Mouse (Mus musculus) neural tube, embryonic 13.5 days (tissue): ENCODE measurements around the gene Prkaa2. TPM values are rescaled to one million over a fixed set of nuclear protein-coding genes. Genes with fewer than 3 reads are reported as not detected.
"Not testable (repeated sequence)": the region's sequence is repeated elsewhere in the genome, so short reads cannot be mapped to it uniquely, and the experiment has no call there.

Experiments used
- ATAC-seq: fragments of 200-750 bp; cut with Nextera tagmentation; 2 replicates; pipeline ENCODE4 v1.8.0; 2017; ENCODE audit warnings: low read depth, mild to moderate bottlenecking, moderate TSS enrichment, moderate library complexity
- H3K27ac ChIP-seq: fragments of 300-500 bp; sonication (generic); replicated peaks from 2 replicates; pipeline ENCODE4 v1.5.1; 2015; ENCODE audit warnings: moderate library complexity, mild to moderate bottlenecking, inconsistent platforms
- H3K27me3 ChIP-seq: fragments of 300-500 bp; sonication (generic); 2 replicates; pipeline ENCODE4 v1.6.1; 2015; ENCODE audit warnings: mild to moderate bottlenecking, inconsistent platforms
- H3K36me3 ChIP-seq: fragments of 300-500 bp; sonication (generic); 2 replicates; pipeline ENCODE4 v1.6.1; 2015; ENCODE audit warnings: mild to moderate bottlenecking, inconsistent platforms
- H3K4me1 ChIP-seq: fragments of 300-500 bp; sonication (generic); replicated peaks from 2 replicates; pipeline ENCODE4 v1.6.1; 2015; ENCODE audit warnings: inconsistent platforms
- H3K4me2 ChIP-seq: fragments of 300-500 bp; sonication (generic); 2 replicates; pipeline ENCODE4 v1.6.1; 2015; ENCODE audit warnings: inconsistent platforms, mild to moderate bottlenecking, moderate library complexity
- H3K4me3 ChIP-seq: fragments of 300-500 bp; sonication (generic); 2 replicates; pipeline ENCODE4 v1.5.1; 2015; ENCODE audit warnings: mild to moderate bottlenecking, inconsistent platforms
- H3K9ac ChIP-seq: fragments of 300-500 bp; sonication (generic); 2 replicates; pipeline ENCODE4 v1.6.1; 2015; ENCODE audit warnings: moderate library complexity, mild to moderate bottlenecking, inconsistent platforms
- H3K9me3 ChIP-seq: fragments of 300-500 bp; sonication (generic); 2 replicates; pipeline ENCODE4 v1.6.1; 2016; ENCODE audit warnings: inconsistent platforms
- WGBS: fragments of 180-500 bp; shearing (Covaris S2); methylation state at CpG from one replicate; pipeline ENCODE4 v1.1.7; 2015; 5-methylcytosine and 5-hydroxymethylcytosine counted together
- polyA plus RNA-seq: library from polyadenylated mRNA; unstranded; fragments of >200 nt; fragmentation: Nextera tagmentation; extraction: Ambion mirVana; gene quantifications from 2 replicates; pipeline ENCODE4 v1.2.1, GENCODE M21; 2015

Prkaa2 gene
- polyA plus RNA-seq, 1 experiment from 2014 or later: 9.4 TPM

DNA sequence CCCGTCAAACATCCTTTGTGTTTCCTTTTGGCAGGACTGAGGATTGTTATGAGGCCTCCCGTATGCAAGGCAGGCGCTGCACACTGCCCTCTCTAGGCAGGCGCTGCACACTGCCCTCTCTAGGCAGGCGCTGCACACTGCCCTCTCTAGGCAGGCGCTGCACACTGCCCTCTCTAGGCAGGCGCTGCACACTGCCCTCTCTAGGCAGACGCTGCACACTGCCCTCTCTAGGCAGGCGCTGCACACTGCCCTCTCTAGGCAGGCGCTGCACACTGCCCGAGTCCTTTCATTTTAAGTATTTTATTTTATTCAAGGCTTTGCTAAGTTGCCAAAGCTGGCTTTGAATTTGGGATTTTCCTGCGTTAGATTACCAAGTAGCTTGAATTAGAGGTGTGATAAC lies 105.0 kb downstream of the Prkaa2 start:
- H3K4me1 ChIP-seq, ATAC-seq, H3K4me3 ChIP-seq, H3K27me3 ChIP-seq, H3K27ac ChIP-seq, H3K4me2 ChIP-seq, H3K9me3 ChIP-seq, H3K9ac ChIP-seq, H3K36me3 ChIP-seq: not testable (repeated sequence)
- WGBS: 89% methylated on average over 12 of the region's 12 CpGs

DNA sequence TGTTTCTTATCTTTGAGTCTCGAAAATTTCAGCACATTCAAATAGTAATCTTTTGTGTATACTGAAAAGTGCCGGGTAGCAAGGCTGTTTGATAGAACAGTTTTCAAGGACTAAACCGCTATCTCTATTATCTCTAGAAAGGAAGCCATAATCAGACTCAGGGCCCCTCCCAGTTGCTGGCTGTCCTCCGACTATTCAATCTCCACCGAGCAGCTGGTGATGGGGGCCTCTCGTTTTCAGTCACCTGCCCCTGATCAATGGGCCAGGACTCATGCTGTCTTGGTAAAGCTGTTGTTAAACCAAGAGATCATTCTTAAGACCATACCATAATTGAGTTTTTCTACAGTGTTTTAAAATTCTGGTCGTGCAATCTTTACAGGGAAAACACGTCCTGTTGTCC lies 105.6 kb downstream of the Prkaa2 start:
- H3K27ac ChIP-seq: no peak overlapping the region
- H3K4me1 ChIP-seq: no peaks in the 10 kb centered on the region
- H3K27me3 ChIP-seq: no peaks in the 10 kb centered on the region
- no peak for ATAC-seq
- H3K4me2 ChIP-seq: no peak overlapping the region
- H3K9me3 ChIP-seq: no peaks in the 10 kb centered on the region
- no peak overlapping the region for H3K4me3 ChIP-seq
- no peak overlapping the region for H3K9ac ChIP-seq
- 87% methylated on average over 8 of the region's 8 CpGs for WGBS
- no peaks in the 10 kb centered on the region for H3K36me3 ChIP-seq

DNA sequence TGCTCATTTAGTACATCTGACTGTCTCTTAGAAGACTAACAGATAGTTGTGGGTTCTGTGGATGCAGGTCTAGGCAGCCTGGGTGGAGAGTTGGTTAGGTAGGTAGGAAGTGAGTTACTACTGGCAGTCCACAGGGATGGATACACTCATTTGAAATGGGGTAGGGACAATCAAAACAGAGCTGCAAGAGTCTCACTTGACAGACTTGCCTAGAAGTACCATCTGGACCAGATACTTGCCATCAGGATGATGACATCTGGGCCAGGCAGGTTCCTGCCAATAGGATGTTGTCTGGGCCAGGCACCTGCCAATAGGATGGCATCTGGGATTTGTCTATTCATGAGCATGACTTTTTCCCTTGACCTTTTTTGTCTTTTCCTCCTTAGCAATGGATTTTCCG lies 108.0 kb downstream of the Prkaa2 start:
- Histone ChIP-seq H3K9ac (no peak overlapping the region), H3K4me1 (no peaks in the 10 kb centered on the region), H3K4me2 (no peak overlapping the region), H3K9me3 (no peaks in the 10 kb centered on the region), H3K27me3 (no peaks in the 10 kb centered on the region), H3K27ac (no peak overlapping the region), H3K4me3 (no peak overlapping the region), H3K36me3 (no peaks in the 10 kb centered on the region)
- no peak for ATAC-seq
- WGBS: 72% methylated on average over 1 of the region's 1 CpGs

DNA sequence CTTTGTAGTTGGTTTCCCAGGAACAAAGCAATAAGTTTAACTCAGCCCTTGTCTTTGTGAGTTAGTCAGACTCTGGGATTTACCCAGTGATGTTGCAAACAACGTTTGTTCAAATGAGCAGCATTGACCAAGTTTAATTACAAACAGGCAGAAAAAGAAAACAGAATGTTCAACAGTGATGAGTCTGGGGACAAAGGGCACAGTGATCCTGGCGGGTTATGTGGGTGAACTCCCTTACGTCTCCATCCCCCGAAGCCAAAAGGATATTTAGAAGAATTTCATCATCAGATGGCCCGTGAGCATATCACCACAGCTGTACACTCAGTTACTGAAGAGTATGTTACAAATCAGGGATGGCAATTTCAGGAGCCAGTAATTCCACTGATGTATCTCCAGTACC lies 110.0 kb downstream of the Prkaa2 start:
- H3K27ac ChIP-seq: no peak overlapping the region
- no peaks in the 10 kb centered on the region for H3K27me3 ChIP-seq
- no peak overlapping the region for H3K4me3 ChIP-seq
- H3K4me1 ChIP-seq: no peaks in the 10 kb centered on the region
- no peak overlapping the region for H3K9ac ChIP-seq
- H3K9me3 ChIP-seq: no peaks in the 10 kb centered on the region
- 71% methylated on average over 5 of the region's 5 CpGs for WGBS
- H3K4me2 ChIP-seq: no peak overlapping the region
- H3K36me3 ChIP-seq: no peaks in the 10 kb centered on the region
- no peak for ATAC-seq

DNA sequence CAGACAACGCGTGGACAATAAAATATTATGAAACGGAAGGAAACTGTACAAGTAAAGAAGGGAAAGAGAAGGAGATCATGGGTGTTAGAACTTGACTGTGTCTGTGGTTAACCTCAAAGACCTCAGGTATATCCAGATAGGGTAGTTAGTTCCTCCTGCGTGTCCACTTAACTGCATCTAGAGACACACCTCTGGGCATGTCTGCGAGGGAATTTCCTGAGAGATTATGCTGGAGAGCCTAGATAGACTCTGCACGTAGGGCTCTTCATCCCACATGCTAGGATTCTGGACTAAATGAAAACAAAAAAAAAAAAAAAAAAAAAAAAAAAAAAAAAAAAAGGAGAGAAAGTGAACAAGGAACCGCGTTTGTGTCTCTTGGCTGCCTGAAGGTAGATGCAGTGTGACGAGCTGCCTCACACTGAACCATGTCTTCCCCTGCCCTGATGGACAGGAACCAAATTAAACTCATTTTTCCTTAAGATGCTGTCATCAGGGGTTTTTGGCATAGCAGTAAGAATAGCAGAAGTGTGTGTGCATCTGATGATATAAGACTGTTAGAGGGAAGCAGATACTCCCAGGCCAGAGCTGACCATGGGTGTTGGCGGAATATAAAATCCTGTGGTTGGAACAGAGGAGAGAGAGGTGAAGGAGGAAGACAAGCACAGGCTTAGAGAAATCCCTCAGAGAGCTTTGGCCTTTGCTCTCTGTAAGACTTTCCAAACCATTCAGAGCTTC lies 116.4 kb downstream of the Prkaa2 start:
- Histone ChIP-seq H3K4me1 (no peaks in the 10 kb centered on the region), H3K9ac (no peak overlapping the region), H3K4me2 (no peak overlapping the region), H3K4me3 (no peak overlapping the region), H3K36me3 (no peaks in the 10 kb centered on the region), H3K27me3 (no peaks in the 10 kb centered on the region), H3K27ac (no peak overlapping the region), H3K9me3 (no peaks in the 10 kb centered on the region)
- WGBS: 88% methylated on average over 10 of the region's 10 CpGs
- no peak for ATAC-seq

DNA sequence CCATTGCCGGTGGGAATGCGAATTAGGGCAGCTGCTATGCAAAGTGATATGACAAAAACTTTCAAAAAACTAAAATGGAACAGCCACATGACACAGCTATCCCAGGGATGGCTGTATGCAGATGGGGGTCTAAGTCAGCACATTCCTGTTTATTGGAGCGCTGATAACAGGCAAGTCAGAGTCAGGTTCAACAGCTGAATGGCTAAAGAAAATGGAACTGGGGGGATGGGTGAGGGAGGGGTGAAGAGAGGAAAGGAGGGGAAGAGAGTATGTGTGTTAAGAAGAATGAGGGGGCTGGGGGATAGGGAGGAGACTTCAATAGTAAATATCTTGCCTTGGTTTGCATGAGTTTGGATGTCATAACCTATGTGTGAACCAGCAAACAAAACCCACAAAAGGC lies 117.4 kb downstream of the Prkaa2 start:
- no peaks in the 10 kb centered on the region for H3K36me3 ChIP-seq
- H3K9me3 ChIP-seq: no peaks in the 10 kb centered on the region
- H3K27ac ChIP-seq: no peak overlapping the region
- H3K4me2 ChIP-seq: no peak overlapping the region
- no peak overlapping the region for H3K4me3 ChIP-seq
- no peak for ATAC-seq
- WGBS: 92% methylated on average over 3 of the region's 3 CpGs
- no peaks in the 10 kb centered on the region for H3K27me3 ChIP-seq
- no peaks in the 10 kb centered on the region for H3K4me1 ChIP-seq
- H3K9ac ChIP-seq: no peak overlapping the region

DNA sequence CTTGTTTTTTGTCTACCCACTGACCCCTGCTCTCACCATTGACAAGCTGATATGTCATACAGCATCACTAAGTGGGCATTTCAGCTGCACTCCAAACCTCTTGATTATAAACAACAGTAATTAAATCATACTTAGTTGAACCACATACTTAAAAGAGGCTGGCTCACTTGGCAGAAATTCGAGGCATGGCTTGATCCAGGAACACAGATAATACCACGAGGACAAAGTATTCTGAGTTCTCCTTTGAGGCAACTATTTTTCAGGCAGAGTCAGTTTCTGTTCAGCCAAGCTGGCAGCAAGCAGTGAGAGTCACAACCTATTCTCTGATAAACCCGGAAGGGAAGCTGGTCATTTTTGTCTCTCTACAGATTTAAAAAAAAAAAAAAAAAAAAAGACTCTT lies 119.0 kb downstream of the Prkaa2 start:
- H3K4me3 ChIP-seq: no peak overlapping the region
- ATAC-seq: no peak
- H3K9ac ChIP-seq: no peak overlapping the region
- H3K4me2 ChIP-seq: no peak overlapping the region
- H3K36me3 ChIP-seq: no peaks in the 10 kb centered on the region
- no peaks in the 10 kb centered on the region for H3K9me3 ChIP-seq
- H3K27ac ChIP-seq: no peak overlapping the region
- no peaks in the 10 kb centered on the region for H3K4me1 ChIP-seq
- 89% methylated on average over 3 of the region's 3 CpGs for WGBS
- H3K27me3 ChIP-seq: no peaks in the 10 kb centered on the region

DNA sequence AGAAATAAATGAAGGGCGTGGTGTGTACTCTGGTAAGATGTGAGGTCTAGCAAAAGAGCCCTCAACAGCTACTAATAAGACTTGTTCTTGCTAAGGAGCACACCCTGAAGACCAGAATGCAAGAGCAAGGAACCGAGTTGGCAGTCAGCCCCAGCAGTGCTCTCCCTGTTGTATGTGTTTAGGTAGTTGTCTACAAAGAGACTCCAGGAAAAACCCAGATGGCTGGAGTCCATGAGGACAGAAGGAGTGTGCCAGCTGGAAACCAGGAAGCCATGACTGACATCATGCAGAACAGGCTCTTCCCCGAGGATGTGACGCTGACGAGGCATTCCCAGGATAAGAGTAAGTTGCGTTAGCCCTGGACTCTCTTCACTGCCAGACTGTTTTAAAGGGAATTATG lies 119.7 kb downstream of the Prkaa2 start:
- no peaks in the 10 kb centered on the region for H3K9me3 ChIP-seq
- no peaks in the 10 kb centered on the region for H3K36me3 ChIP-seq
- whole genome bisulfite sequencing: 81% methylated on average over 6 of the region's 6 CpGs
- no peaks in the 10 kb centered on the region for H3K27me3 ChIP-seq
- no peak for ATAC-seq
- no peak overlapping the region for H3K4me3 ChIP-seq
- H3K4me2 ChIP-seq: no peak overlapping the region
- no peaks in the 10 kb centered on the region for H3K4me1 ChIP-seq
- H3K27ac ChIP-seq: no peak overlapping the region
- H3K9ac ChIP-seq: no peak overlapping the region

DNA sequence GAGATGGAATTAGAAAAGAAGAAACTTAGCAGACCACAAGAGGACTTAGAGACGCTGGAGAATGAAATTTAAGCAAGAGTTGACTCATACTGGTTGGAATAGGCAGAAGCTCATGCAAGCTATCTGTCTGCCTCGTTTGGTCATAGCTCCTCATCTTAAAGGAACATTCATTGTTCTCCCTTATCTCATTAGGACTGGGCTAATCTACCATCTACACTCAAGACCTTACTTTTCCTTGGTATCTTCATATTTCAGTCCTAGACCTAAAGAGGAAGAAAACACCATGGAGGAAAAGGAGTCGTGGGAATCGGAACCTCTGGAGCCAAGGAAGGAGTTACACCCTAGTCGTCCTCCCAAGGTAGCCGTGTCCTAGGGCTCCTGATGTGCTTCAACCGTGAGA lies 121.0 kb downstream of the Prkaa2 start:
- H3K36me3 ChIP-seq: no peaks in the 10 kb centered on the region
- no peaks in the 10 kb centered on the region for H3K4me1 ChIP-seq
- no peaks in the 10 kb centered on the region for H3K27me3 ChIP-seq
- no peak overlapping the region for H3K4me2 ChIP-seq
- H3K9me3 ChIP-seq: no peaks in the 10 kb centered on the region
- 90% methylated on average over 7 of the region's 7 CpGs for WGBS
- ATAC-seq: no peak
- H3K4me3 ChIP-seq: no peak overlapping the region
- no peak overlapping the region for H3K27ac ChIP-seq
- H3K9ac ChIP-seq: no peak overlapping the region

DNA sequence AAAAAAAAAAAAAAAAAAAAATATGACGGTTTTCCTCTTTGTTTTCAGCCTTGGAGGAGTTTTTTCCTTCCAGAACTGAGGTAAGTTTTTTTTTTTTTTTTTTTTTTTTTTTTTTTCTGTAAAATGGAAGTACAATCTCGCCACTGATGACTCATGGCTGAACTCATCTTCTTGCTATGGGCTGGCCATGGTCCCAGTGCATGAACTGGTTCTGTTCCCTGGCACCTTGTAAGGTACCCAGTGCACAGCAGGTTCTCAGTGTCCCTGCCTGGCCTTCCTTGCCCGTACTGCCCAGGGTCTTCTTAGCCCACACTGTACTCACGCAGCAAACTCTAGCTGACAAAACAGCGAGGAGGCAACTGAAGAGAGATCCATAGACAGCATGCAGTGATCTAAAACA lies 121.6 kb downstream of the Prkaa2 start:
- 88% methylated on average over 5 of the region's 5 CpGs for WGBS

DNA sequence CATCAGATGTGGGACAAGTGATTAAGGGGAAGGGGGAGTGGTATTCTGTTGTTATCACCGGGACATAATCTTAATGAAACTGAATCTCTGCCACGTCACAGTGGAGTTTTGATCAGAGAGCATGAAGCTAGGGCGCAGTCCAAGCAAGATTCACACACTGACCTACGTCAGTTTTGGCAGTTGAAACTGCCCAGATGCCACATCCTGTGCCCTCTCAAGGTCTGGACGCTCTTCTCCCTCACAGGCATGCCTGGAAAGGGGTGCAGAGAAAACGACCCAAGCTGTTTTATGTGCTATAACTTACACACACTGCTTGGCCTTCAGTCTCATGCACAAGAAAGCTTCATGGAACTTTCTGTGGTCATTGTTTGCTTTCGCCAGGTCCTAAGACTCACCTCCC lies 122.1 kb downstream of the Prkaa2 start:
- Histone ChIP-seq H3K36me3 (no peaks in the 10 kb centered on the region), H3K4me2 (no peak overlapping the region), H3K27ac (no peak overlapping the region), H3K9ac (no peak overlapping the region), H3K27me3 (no peaks in the 10 kb centered on the region), H3K9me3 (no peaks in the 10 kb centered on the region), H3K4me1 (no peaks in the 10 kb centered on the region), H3K4me3 (no peak overlapping the region)
- 79% methylated on average over 7 of the region's 7 CpGs for WGBS
- no peak for ATAC-seq

More for the DNA sequence above, 121.6 kb downstream of the Prkaa2 start:
- Histone ChIP-seq H3K4me1 (no peaks in the 10 kb centered on the region), H3K4me3 (no peak overlapping the region), H3K9ac (no peak overlapping the region), H3K36me3 (no peaks in the 10 kb centered on the region), H3K27ac (no peak overlapping the region), H3K4me2 (no peak overlapping the region), H3K27me3 (no peaks in the 10 kb centered on the region), H3K9me3 (no peaks in the 10 kb centered on the region)
- ATAC-seq: no peak

DNA sequence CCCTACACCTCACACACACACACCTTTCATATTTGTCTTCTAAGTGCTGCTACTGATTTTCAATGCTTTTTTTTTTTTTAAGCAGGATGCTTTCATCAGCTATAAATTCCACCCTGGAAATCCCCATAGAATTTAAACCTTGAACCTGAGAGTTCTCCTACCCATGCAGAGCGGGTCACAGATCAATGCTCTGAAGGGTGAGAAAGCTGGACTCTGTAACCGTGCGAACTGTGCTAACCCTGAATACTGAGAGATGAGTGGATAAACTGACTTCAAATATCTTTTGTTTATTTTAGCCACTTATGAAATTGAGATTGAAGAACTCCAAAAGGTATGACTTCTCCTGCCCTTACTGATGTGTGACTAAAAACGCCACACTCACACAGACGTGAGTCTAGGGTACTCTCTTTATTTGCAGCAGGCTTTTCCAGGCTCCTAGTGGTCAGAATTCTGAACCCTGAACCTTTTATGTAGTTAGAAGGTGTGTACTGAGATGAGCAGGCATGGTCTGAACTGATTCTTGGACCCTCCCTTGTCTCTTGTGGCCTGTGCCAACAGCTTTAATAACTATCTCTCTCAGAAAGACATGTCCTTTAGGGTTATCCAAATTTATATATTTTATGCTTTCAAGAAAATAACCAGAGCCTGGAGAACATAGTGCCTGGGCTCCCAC lies 123.6 kb downstream of the Prkaa2 start:
- H3K27me3 ChIP-seq: no peaks in the 10 kb centered on the region
- H3K9me3 ChIP-seq: no peaks in the 10 kb centered on the region
- no peak overlapping the region for H3K27ac ChIP-seq
- no peak overlapping the region for H3K4me3 ChIP-seq
- WGBS: 86% methylated on average over 5 of the region's 5 CpGs
- ATAC-seq: no peak
- no peaks in the 10 kb centered on the region for H3K36me3 ChIP-seq
- no peak overlapping the region for H3K9ac ChIP-seq
- no peaks in the 10 kb centered on the region for H3K4me1 ChIP-seq
- no peak overlapping the region for H3K4me2 ChIP-seq
